Mouse (Mus musculus) hindbrain, embryonic 12.5 days (tissue): ENCODE measurements at regions not wholly inside any gene's neighbourhood (a gene's known extent, or its start where the extent isn't known, plus 50 kb on each side); places are given as distances from the start of the nearest gene placed in this dataset.

Source experiments
- ATAC-seq: fragments of 200-750 bp; cut with Nextera tagmentation; 2 replicates; pipeline ENCODE4 v1.8.0; 2017; ENCODE audit warnings: moderate TSS enrichment; ENCODE audit not compliant: low FRiP score
- H3K27ac ChIP-seq: fragments of 300-500 bp; sonication (generic); 2 replicates; pipeline ENCODE4 v1.5.1; 2016; ENCODE audit warnings: mild to moderate bottlenecking
- H3K27me3 ChIP-seq: fragments of 300-500 bp; sonication (generic); 2 replicates; pipeline ENCODE4 v1.6.1; 2016; ENCODE audit warnings: mild to moderate bottlenecking
- H3K36me3 ChIP-seq: fragments of 300-500 bp; sonication (generic); 2 replicates; pipeline ENCODE4 v1.6.1; 2016; ENCODE audit warnings: mild to moderate bottlenecking
- H3K4me1 ChIP-seq: fragments of 300-500 bp; sonication (generic); 2 replicates; pipeline ENCODE4 v1.6.1; 2016
- H3K4me2 ChIP-seq: fragments of 300-500 bp; sonication (generic); replicated peaks from 2 replicates; pipeline ENCODE4 v1.6.1; 2016; ENCODE audit warnings: mild to moderate bottlenecking
- H3K4me3 ChIP-seq: fragments of 300-500 bp; sonication (generic); 2 replicates; pipeline ENCODE4 v1.5.1; 2016; ENCODE audit warnings: mild to moderate bottlenecking
- H3K9ac ChIP-seq: fragments of 300-500 bp; sonication (generic); 2 replicates; pipeline ENCODE4 v1.6.1; 2016; ENCODE audit warnings: mild to moderate bottlenecking, moderate library complexity
- H3K9me3 ChIP-seq: fragments of 300-500 bp; sonication (generic); replicated peaks from 2 replicates; pipeline ENCODE4 v1.6.1; 2016; ENCODE audit warnings: mild to moderate bottlenecking
- WGBS: fragments of 180-500 bp; shearing (Covaris S2); methylation state at CpG from one replicate; pipeline ENCODE4 v1.1.7; 2016; 5-methylcytosine and 5-hydroxymethylcytosine counted together

DNA sequence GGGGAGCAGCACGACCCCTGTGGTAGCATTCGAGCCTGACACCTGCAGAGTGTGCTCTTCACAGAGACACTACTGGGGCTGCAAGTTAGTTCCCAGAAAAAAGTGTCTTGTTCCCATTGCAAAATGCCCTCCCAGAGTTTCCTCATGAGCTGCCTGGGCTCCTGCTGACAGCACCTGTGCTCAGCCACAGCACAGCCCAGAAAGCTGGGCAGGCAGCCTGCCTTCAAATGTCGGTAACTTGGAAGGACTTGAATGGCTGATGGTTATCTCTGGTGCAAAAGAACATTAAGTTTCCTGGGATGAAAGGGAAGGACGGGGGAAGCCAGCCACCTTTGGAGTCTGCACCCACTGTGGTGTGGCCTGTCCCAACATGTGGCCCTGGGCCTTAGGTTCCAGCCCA, 126.2 kb downstream of the Bmp7 start:
- H3K36me3 ChIP-seq: no peaks in the 10 kb centered on the region
- H3K4me3 ChIP-seq: no peak overlapping the region
- H3K9ac ChIP-seq: no peak overlapping the region
- H3K9me3 ChIP-seq: peaks cover 4% of the 10 kb centered on the region; the same call in 1 of the 2 replicates
- H3K4me1 ChIP-seq: 0 out of 2 replicates have a peak, but pooled peaks cover 3% of the 10 kb centered on the region
- no peak overlapping the region for H3K4me2 ChIP-seq
- no peak for ATAC-seq
- 74% methylated on average over 4 of the region's 4 CpGs for WGBS
- no peaks in the 10 kb centered on the region for H3K27me3 ChIP-seq
- H3K27ac ChIP-seq: no peak overlapping the region

DNA sequence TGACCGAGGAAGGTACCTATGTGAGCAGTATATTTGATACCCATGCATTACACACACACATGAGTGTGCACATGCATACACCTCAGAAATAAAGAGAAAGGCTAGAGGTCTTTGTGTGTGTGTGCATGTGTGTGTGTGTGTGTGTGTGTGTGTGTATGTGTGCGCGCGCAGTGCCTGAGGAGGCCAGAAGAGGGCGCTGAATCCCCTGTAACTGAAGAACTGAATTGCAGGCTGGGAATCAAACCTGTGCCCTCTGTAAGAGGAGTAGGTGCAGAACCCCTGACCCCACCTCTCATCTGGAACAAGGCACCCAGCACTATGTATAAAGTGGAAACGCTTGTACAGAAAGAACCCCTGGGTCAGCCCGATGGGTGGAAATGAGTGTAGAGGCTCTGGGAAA, 125.0 kb downstream of the Bmp7 start:
- Histone ChIP-seq H3K36me3 (no peaks in the 10 kb centered on the region), H3K27ac (no peak overlapping the region), H3K4me2 (no peak overlapping the region), H3K4me1 (0 out of 2 replicates have a peak, but pooled peaks cover 3% of the 10 kb centered on the region), H3K9me3 (peaks cover 4% of the 10 kb centered on the region; the same call in 1 of the 2 replicates), H3K9ac (no peak overlapping the region), H3K27me3 (no peaks in the 10 kb centered on the region), H3K4me3 (no peak overlapping the region)
- no peak for ATAC-seq
- WGBS: 94% methylated on average over 7 of the region's 7 CpGs

DNA sequence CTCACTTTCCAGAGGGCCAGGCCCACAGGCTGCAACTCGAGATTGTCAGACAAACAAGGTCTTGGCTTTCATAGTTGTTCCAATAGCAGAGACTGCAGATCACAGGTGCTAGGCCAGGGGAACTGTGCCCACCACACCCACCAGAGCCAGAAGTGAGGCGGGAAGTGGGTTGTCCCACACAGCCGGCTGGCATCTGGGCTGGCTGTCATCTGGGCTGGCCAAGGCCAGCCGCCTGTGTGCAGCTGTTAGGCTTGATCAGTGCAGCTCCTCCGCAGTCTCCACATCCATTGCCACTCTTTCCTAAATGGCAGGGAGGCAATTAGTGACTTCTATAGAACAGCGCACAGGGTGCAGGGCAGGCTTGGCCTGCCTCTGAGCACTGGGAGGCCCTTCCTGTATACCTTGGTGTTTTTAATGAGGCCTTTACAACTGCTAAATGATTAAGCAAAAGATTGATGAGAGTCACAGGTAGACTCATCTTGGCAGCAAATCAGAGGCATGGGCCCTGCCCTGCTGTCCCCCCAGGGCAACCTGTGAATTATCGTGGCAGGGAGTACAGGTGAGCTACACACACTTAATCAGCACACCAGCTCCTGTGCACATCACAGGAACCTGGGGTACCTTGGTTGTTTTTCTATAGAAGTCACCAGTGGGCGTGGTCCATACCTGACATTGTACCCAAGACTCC, 122.9 kb downstream of the Bmp7 start:
- no peak overlapping the region for H3K4me2 ChIP-seq
- WGBS: 72% methylated on average over 8 of the region's 8 CpGs

More for the DNA sequence above, 122.9 kb downstream of the Bmp7 start:
- peaks cover 7% of the 10 kb centered on the region for H3K27me3 ChIP-seq
- ATAC-seq: no peak
- no peaks in the 10 kb centered on the region; the same call in 1 of the 2 replicates for H3K4me1 ChIP-seq
- H3K27ac ChIP-seq: no peak overlapping the region
- no peak overlapping the region for H3K4me3 ChIP-seq
- H3K9ac ChIP-seq: no peak overlapping the region
- no peaks in the 10 kb centered on the region for H3K36me3 ChIP-seq
- peaks cover 4% of the 10 kb centered on the region; the same call in 1 of the 2 replicates for H3K9me3 ChIP-seq
